Mouse (Mus musculus): ENCODE measurements around the gene Zbed6.
"Not testable (repeated sequence)": the region's sequence is repeated elsewhere in the genome, so short reads cannot be mapped to it uniquely, and the experiment has no call there.

Zbed6 gene

GRCm38 (mm10) chr1:133660466-133661202 lies at the start of gene Zbed6:
TSS of gene Zbed6 (minus strand) at chr1:133660885.
- peak; percentile 70 for DNase-seq

- DNase-seq: peak; percentile 65
These were observed 48.6 kb upstream of the Zbed6 start for GRCm38 (mm10) chr1:133709292-133709691.

GRCm38 (mm10) chr1:133701824-133702223 lies 41.1 kb upstream of the Zbed6 start:
- DNase-seq: peak; percentile 62

- DNase-seq: no peak
These were observed 37.4 kb upstream of the Zbed6 start for GRCm38 (mm10) chr1:133697935-133698620.

GRCm38 (mm10) chr1:133695901-133696300 lies 35.2 kb upstream of the Zbed6 start:
- DNase-seq: no peak

- no peak for DNase-seq
These were observed 34.2 kb upstream of the Zbed6 start for GRCm38 (mm10) chr1:133694876-133695275.

GRCm38 (mm10) chr1:133694301-133694700 lies 33.6 kb upstream of the Zbed6 start:
- no peak for DNase-seq

- DNase-seq: no peak
These were observed 32.9 kb upstream of the Zbed6 start for GRCm38 (mm10) chr1:133693536-133694114.

- DNase-seq: no peak
These were observed 31.5 kb upstream of the Zbed6 start for GRCm38 (mm10) chr1:133692195-133692594.

- no peak for DNase-seq
These were observed 30.4 kb upstream of the Zbed6 start for GRCm38 (mm10) chr1:133691046-133691445.

- DNase-seq: peak; percentile 75
These were observed 29.2 kb upstream of the Zbed6 start, which contains the start of gene Lax1 for GRCm38 (mm10) chr1:133689897-133690296. TSS of gene Lax1 (minus strand) at chr1:133690108.

- DNase-seq: no peak
These were observed 27.6 kb upstream of the Zbed6 start for GRCm38 (mm10) chr1:133688301-133688700.

GRCm38 (mm10) chr1:133685749-133686519 lies 25.2 kb upstream of the Zbed6 start:
- DNase-seq: no peak

GRCm38 (mm10) chr1:133671801-133672200 lies 11.1 kb upstream of the Zbed6 start:
- no peak for DNase-seq

- DNase-seq: no peak
These were observed 10.6 kb upstream of the Zbed6 start for GRCm38 (mm10) chr1:133671266-133671665.

GRCm38 (mm10) chr1:133670776-133671175 lies 10.1 kb upstream of the Zbed6 start:
- DNase-seq: no peak

GRCm38 (mm10) chr1:133670190-133670589 lies 9.5 kb upstream of the Zbed6 start:
- no peak for DNase-seq

GRCm38 (mm10) chr1:133668618-133669017 lies 7.9 kb upstream of the Zbed6 start:
- DNase-seq: no peak

- no peak for DNase-seq
These were observed 7.0 kb upstream of the Zbed6 start for GRCm38 (mm10) chr1:133667721-133668120.

GRCm38 (mm10) chr1:133665713-133666112 lies 5.0 kb upstream of the Zbed6 start:
- DNase-seq: not testable (repeated sequence)

- no peak for DNase-seq
These were observed 3.7 kb upstream of the Zbed6 start for GRCm38 (mm10) chr1:133664203-133664970.

GRCm38 (mm10) chr1:133663427-133663826 lies 2.7 kb upstream of the Zbed6 start:
- no peak for DNase-seq

Data from thymus, postnatal 4 days (tissue).